Mouse (Mus musculus) left cerebral cortex, postnatal 10 days (tissue): ENCODE measurements around the gene Mybpc2. TPM values are rescaled to one million over a fixed set of nuclear protein-coding genes. Genes with fewer than 3 reads are reported as not detected.

Experiments used
- DNase-seq, 2 experiments: peaks; one replicate each; pipeline ENCODE4 v3.0.0; 2021 to 2022; ENCODE audit warnings: low spot score in 2 of 2, mixed read lengths in 1 of 2; ENCODE audit errors: extremely low spot score in 1 of 2
- intact Hi-C: fragments of 180-260 bp; cut with DNase I; formaldehyde crosslinking; loops from one replicate; pipeline ENCODE4 v1.15.1; 2025
- total RNA-seq, 2 experiments: library from RNA; stranded (reverse); gene quantifications; 2 replicates each; pipeline ENCODE4 v1.2.3; 2021

The Mybpc2 gene
- total RNA-seq = under 1 TPM; 0.09 to 0.53 TPM

DNA sequence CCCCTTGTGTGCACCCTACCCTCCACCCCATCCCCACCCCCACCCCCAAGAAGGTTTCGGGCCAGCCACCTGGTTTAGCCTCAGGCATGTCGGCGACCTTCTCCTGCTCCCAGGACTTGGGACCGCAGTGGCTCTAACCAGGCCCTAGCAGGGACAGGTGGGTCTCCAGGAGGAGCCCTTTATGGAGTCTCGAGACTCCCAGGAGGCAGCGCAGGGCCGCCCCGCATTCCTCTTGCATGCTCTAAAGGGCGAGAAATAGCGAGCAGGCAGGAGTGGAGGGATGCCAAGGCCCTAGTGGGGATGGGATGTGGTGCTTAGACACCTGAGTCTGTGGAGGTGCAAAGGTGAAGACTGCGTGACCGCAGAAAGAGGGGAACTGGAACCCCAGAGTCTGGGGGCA is at the start of gene Mybpc2:
Mybpc2 (minus strand) TSS at position 155 of the 400 bp plus-strand sequence.
- no peak for DNase-seq
- intact Hi-C loops = loop anchor here (5.0 to 10.0 kb wide), 2 partner anchors 38 to 120 kb away; no protein-coding TSS in a partner anchor

DNA sequence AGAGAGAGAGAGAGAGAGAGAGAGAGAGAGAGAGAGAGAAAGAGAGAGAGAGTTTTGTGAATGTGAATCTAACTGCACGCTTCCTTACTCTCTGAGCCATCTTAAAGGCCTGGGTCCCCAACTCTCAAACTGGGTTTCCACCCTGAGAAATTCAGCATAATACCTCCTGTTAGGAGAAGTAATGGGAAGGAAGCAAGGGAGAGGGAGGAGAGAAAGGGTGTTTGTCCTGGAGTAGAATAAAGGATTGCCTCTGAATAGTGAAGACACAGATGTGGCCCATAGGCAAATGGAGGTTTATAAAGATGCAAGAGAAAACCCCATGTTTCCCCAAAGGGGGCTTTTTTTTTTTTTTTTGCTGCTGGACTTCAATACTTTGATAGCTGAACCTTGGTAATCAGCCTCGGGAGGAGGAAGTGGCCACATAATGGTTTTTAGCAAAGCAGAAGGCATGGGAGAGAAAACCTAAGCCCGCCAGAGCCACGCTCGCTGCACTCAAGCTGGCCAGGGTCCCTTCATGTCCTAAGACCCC is 48.6 kb upstream of the Mybpc2 start:
- intact Hi-C loops = no loop called here
- no peak for DNase-seq

DNA sequence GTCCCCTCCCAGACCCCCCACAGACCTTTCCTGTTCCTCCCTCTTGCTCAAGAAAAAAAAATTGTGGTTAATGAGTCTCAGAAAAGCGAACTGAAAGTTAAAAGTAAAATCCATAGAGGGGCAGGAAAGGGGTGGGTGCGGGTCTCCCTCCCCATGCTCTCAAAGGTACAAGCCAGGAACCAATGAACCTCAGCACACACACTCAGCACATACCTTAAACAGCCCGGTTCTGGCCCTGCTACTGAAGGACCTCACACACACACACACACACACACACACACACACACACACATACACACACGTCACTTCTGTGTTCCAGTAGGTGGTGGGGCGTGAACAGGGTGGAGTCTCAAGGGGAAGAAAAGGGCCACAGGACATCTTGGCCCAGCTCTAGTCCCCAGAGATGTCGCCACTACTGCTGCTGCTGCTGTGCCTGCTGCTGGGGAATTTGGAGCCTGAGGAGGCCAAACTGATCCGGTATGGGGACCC is 47.8 kb upstream of the Mybpc2 start, which contains the start of gene Napsa:
Napsa (plus strand) TSS at position 168 of the 489 bp plus-strand sequence.
- DNase-seq = no peak
- intact Hi-C loops = no loop called here

DNA sequence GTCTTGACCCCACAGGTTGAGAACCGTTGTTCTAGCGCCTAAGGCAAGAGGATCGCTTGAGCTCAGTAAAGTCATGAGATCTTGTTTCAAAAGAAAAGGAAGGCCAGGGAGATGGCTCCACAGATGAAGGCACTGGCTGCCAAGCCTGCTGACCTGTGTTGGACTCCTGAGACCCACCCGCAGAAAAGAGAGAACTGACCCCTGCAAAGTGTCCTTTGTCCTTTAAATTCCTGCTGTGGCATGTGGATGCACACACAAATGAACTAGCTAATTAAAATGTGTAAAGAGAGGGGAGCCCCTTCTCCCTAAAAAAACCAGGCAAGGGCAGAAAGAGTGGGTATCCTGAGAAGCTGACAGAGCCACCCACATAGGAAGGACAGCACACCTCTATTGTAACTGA is 47.4 kb upstream of the Mybpc2 start:
- intact Hi-C loops = no loop called here

GRCm38 (mm10) chr7:44570989-44571388 is 46.5 kb upstream of the Mybpc2 start:
- no peak for DNase-seq
- intact Hi-C loops = no loop called here

More for the DNA sequence above, 47.4 kb upstream of the Mybpc2 start:
- no peak for DNase-seq

DNA sequence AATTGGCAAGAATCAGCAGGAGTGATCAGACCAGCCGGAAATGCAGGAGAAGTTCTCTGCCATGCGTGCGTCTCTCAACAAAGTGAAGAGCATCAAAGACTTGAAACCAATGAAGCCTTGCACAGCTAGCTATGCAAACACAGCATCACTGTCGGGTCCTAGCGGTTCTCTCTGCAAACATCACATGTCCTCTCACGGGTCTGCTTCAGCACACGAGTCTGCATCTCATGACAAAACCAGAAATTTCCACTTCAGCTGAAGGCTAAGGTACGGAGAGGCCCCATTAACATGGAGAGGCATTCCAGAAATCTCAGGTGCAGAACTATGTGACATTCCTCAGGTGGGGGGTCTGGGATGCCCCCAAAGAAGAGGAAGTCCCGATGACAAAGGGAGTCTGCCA is 44.3 kb upstream of the Mybpc2 start:
- intact Hi-C loops = loop anchor here (5.0 kb wide), 1 partner anchor 78 kb away; no protein-coding TSS in a partner anchor

GRCm38 (mm10) chr7:44565414-44565813 is 41.0 kb upstream of the Mybpc2 start:
- DNase-seq = no peak
- intact Hi-C loops = loop anchor here (5.0 kb wide), 1 partner anchor 82 kb away; no protein-coding TSS in a partner anchor

More for the DNA sequence above, 44.3 kb upstream of the Mybpc2 start:
- DNase-seq = no peak

- DNase-seq = no peak
- intact Hi-C loops = loop anchor here (5.0 kb wide), 1 partner anchor 42 kb away; the partner anchor contains the start of gene Mybpc2
These were observed 40.0 kb upstream of the Mybpc2 start for GRCm38 (mm10) chr7:44564486-44564885.

DNA sequence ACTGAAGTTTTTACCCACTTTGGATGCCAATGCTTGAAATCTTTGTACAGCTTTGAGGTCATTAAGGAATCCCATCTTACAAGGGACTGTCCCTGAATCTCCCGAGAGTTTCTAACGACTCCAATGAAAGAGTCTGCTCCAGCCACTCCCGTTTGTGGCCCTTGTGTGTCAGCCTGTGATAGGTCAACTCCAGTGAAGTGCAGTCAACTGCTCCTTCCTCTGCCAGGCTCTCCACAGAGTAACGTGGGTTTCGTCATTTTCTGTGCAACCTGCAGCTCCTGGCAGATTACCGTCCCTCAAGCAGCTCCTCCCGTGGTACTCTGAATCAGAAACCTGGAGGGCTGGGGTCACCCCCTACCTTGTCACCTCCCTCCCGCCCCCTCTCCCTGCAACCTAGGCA is 38.8 kb upstream of the Mybpc2 start:
- intact Hi-C loops = loop anchor here (5.0 kb wide), 1 partner anchor 41 kb away; the partner anchor contains the start of gene Mybpc2
- DNase-seq = no peak

- peak; percentile 62 to 78 for DNase-seq
- intact Hi-C loops = loop anchor here (5.0 kb wide), 1 partner anchor 38 kb away; the partner anchor contains the start of gene Mybpc2
These were observed 36.3 kb upstream of the Mybpc2 start for GRCm38 (mm10) chr7:44560435-44561400.

DNA sequence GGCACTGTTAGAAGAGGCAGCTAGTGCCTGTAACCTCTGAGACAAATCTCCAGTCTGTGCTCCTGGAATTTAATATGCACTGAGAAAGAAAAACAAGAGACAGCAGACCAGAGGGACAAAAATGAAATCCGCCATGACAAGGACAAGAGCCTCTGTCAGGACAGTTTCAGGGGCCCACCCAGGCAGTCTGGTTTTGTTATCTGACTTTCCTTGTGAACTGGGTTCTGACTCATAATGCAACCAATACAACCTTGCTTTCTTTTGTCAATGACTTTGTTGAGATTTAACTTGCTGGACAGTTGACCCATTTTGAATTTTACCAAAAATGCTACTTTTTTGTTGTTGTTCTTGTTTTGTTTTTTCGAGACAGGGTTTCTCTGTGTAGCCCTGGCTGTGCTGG is 33.2 kb upstream of the Mybpc2 start:
- intact Hi-C loops = loop anchor here (10.0 kb wide), 1 partner anchor 183 kb away; no protein-coding TSS in a partner anchor
- no peak for DNase-seq

DNA sequence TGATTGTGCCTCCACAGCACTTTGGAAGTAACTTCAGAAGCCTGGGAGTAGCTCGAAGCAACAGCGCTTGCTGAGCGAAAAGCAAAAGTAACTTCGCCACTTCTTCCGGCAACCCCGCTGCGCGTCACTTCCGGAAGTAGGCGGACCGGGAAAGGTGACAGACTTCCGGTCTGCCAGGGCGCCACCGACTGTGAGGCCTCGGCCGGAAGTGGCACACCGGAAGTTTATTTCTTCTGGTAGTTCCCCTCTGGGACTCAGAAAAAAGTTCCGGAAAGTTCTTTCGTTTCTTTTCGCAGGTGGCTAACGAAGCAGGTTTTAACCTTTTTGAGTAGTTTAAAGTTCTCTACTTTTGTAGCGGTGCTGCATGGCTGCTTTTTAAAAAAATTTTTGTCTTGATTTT is 29.4 kb upstream of the Mybpc2 start, which contains the start of gene Nr1h2:
Nr1h2 (minus strand) TSS at position 126 of the 400 bp plus-strand sequence.
- intact Hi-C loops = loop anchor here (5.0 to 10.0 kb wide), 2 partner anchors 57 to 179 kb away; partner anchors contain the start of genes Emc10 and Fam71e1
- DNase-seq = peak; percentile 94 to 98

DNA sequence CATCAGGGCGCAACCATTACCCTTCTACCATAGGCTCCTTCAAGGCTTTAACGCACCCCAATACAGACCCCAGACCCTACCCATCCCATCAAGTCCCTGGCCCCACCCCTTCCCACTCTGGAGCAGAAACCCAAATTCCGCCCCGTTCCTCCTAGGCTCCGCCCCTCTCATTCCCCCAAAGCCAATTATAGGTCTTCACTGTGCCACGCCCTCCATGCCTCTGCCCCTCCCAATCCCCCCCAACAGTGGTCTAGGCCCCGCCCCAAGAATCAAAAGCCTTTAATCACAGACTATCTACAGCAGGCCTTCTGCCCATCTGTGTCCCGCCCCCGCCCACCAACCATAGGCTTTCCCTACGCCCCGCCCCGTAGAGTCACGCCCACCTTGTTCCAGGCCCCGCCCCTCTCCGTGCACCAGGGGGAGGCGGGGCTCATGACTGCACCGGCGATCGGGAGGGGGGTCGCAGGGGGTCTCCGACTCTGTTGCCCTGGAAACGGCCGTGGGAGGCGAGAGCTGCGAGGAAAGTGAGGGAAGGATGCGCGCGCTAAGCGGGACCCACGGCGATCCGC is 28.8 kb upstream of the Mybpc2 start:
- intact Hi-C loops = loop anchor here (5.0 to 10.0 kb wide), 2 partner anchors 56 to 178 kb away; partner anchors contain the start of genes Emc10 and Fam71e1
- DNase-seq = peak; percentile 40 to 90

DNA sequence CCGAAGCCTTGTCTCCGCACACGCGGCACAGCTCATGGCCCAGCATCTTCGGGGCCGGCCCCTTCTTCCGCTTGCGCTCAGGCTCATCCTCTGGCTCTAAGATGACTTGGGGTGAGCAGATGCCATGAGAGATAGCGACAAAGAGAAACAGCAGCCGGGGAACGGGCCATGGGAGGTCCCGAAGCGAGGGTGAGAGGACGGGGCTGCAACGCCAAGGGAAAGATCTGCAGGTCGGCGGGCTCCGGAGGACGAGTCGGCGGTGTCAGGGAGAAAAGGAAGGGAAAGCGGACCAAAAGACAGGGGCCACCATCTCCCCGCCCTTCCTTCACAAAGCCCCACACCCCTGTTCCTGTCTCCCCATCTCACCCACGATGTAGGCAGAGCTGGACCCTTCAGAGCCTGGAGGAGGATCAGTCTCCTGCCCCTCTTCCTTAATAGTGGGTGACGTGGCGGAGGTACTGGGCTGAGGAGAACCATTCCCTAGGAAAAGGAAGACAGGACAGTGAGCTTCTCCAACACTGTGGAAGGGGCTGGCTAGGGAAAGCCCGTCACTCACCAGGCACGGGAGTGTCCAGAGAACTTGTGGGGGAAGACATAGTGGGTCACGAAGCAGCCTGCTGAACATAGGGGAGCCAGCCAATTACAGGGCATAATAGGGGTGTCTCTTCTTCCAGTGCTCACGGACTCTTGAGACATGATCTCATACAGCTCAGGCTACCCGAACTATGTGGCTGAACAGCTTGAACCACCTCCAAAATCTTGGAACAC is 27.9 kb upstream of the Mybpc2 start:
- intact Hi-C loops = loop anchor here (5.0 to 10.0 kb wide), 2 partner anchors 55 to 178 kb away; partner anchors contain the start of genes Emc10 and Fam71e1
- DNase-seq = no peak

DNA sequence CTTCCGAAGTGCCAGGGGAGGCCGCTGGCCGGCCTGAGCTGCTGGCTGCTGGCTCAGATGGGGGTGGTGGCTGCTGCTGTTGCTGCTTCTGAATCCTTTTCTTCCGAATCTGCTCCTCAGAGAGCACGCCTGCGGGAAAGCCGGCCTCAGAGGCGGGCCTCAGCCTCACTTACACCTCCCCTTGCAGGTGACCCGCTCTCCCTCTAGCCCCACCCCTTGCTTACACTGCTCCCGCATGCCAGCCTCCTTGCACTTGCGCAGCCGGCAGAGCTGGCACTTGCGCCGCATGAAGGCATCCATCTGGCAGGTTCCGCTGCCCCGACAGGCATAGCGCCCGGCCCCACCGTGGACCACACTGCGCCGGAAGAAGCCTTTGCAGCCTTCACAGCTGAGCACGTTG is 27.3 kb upstream of the Mybpc2 start:
- intact Hi-C loops = loop anchor here (5.0 to 10.0 kb wide), 2 partner anchors 54 to 177 kb away; partner anchors contain the start of genes Emc10 and Fam71e1
- DNase-seq = no peak

DNA sequence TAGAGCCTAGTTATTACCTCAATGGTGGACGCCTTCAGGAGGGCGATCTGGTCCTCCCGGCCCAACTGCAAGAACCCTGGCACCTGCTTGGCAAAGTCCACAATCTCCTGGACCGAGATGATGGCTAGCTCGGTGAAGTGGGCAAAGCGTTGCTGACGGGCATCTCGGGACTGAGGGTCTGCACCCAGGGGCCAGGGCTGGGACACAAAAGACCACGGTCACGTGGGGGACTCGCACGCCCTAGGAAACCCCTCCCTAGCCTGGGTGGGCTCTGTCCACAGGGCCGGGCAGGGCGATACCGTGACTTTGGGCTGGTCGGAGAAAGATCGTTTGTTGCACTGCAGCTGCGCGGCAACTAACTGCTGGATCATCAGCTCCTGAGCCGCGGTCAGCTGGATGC is 26.8 kb upstream of the Mybpc2 start:
- intact Hi-C loops = loop anchor here (5.0 to 10.0 kb wide), 2 partner anchors 54 to 176 kb away; partner anchors contain the start of genes Emc10 and Fam71e1
- no peak for DNase-seq

DNA sequence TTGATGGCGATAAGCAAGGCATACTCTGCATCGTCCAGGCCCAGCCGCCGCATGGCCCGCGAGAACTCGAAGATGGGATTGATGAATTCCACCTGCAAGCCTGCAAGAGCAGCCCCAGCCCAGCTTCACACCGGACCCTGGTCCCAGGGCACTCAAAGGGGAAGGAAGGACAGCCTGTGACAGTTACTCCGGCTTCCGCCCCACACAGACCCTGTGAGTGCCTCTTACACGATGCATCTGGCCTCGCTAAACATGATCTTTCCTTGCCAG is 25.9 kb upstream of the Mybpc2 start:
- intact Hi-C loops = loop anchor here (5.0 to 10.0 kb wide), 2 partner anchors 53 to 176 kb away; partner anchors contain the start of genes Emc10 and Fam71e1
- DNase-seq = no peak
